In the genomic region with DNA sequence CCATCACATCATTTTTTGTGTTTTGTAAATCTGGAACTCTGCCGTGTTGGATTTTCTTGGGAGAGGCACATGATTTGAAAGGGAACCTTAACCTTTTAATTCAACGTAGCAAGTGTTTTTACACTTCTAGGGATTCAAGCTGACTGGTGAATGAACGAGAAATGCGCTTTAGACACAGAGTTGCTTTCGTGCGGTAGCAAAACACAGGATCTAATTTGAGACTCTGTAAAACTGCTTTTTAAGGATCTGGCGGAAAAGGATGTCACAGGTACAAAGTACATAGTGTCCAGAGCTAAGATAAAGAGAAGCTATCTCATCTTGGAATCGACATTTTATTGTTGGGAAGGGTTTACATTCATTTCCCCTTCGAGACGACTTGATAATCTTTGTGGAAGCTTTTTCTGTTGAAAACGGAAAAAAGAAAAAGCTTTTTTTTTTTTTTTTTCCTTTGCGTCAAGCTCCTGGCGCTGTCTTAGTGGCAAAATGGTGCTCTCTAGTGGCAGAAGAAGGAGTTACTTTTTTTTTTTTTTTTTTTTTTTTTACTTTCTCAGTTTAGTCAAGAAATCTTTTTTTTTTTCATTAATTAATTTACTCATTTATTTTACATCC, we compare ENCODE assay signal across 8 mouse cellular contexts. TPM values are rescaled to one million over a fixed set of nuclear protein-coding genes. Genes with fewer than 3 reads are reported as not detected.
A peak's percentile ranks its signal among the peaks of the same experiment; 100 is the strongest.
DNase-seq lines count a peak whose midpoint lies in the region; ATAC-seq and TF ChIP-seq lines count a peak whose summit lies in the region.

No protein-coding gene starts in this region.

- H3K4me3 ChIP-seq in heart, embryonic 16.5 days (ENCODE audit: low read length) = peak overlapping the region; percentile 40
- no peak overlapping the region for H3K4me3 ChIP-seq in ES-E14 (ENCODE audit: insufficient read depth in 1 of 2, low read depth in 1 of 2, low read length in 2 of 2, poor library complexity in 1 of 2, severe bottlenecking in 1 of 2)
- no peak overlapping the region for H3K4me3 ChIP-seq in forebrain, embryonic 11.5 days (ENCODE audit: low read depth, low read length)
- H3K4me3 ChIP-seq in liver, embryonic 14.5 days (ENCODE audit: insufficient read depth in 1 of 2, low read depth in 2 of 2, low read length in 2 of 2) = no peak overlapping the region

- peaks cover 2% of the 10 kb centered on the region; the same call in 1 of the 2 replicates for H3K4me1 ChIP-seq in heart, embryonic 16.5 days (ENCODE audit: control insufficient read depth, insufficient read depth, low read length)
- H3K4me1 ChIP-seq in ES-E14 (ENCODE audit: control insufficient read depth in 2 of 2, insufficient read depth in 2 of 2, low read length in 2 of 2, poor library complexity in 1 of 2) = peaks cover 2 to 5% of the 10 kb centered on the region in 2 experiments; a peak in 1 of 4 replicates
- H3K4me1 ChIP-seq in forebrain, embryonic 11.5 days (replicated peaks; ENCODE audit: control insufficient read depth, insufficient read depth, low read length) = no peaks in the 10 kb centered on the region; the same call in 1 of the 2 replicates
- no peaks in the 10 kb centered on the region for H3K4me1 ChIP-seq in liver, embryonic 14.5 days (replicated peaks; ENCODE audit: control insufficient read depth in 2 of 2, insufficient read depth in 2 of 2, low read length in 1 of 2)

- H3K9ac ChIP-seq in heart, embryonic 16.5 days (ENCODE audit: low read length) = peak overlapping the region; percentile 50
- H3K9ac ChIP-seq in ES-E14 (ENCODE audit: insufficient read depth, low read depth, low read length, poor library complexity, severe bottlenecking) = no peak overlapping the region
- peak overlapping the region; percentile 32; the same call in 1 of the 2 replicates for H3K9ac ChIP-seq in forebrain, embryonic 11.5 days (ENCODE audit: low read length)
- H3K9ac ChIP-seq in liver, embryonic 14.5 days (replicated peaks) = no peak overlapping the region

- no peak for DNase-seq in heart, adult 8-10 months (ENCODE audit: low spot score)
- DNase-seq in ES-E14 (ENCODE audit: low read depth, low spot score) = peak; percentile 16
- no peak for DNase-seq in forebrain, embryonic 11.5 days (ENCODE audit: low spot score)
- DNase-seq in liver, embryonic 14.5 days (ENCODE audit: low read depth in 3 of 3, low spot score in 3 of 3) = no peak
- DNase-seq in urinary bladder, postnatal 4 days (ENCODE audit: low spot score in 2 of 2) = no peak
- DNase-seq in layer of hippocampus, adult 9-11 months = no peak
- no peak for DNase-seq in urinary bladder, postnatal 36 days (ENCODE audit: low spot score in 2 of 2)

- in situ Hi-C loops in ES-E14 (cut with MboI; ENCODE audit: low sequenced_read_pairs in 2 of 2, unreplicated experiment in 2 of 2) = loop anchor here in 1 of 2 experiments (25.0 kb wide), 1 partner anchor 570 kb away; the partner anchor contains the start of gene Klhdc10

- no peak for ATAC-seq in heart, embryonic 16.5 days (replicated peaks; ENCODE audit: extremely low read depth, insufficient read depth, low FRiP score)
- no peak for ATAC-seq in forebrain, embryonic 11.5 days (replicated peaks; ENCODE audit: low FRiP score)
- no peak for ATAC-seq in liver, embryonic 14.5 days (ENCODE audit: insufficient read depth)

- 15% methylated on average over 13 of the region's 13 CpGs for WGBS in heart, embryonic 16.5 days
- 28% methylated on average over 12 of the region's 13 CpGs for WGBS in forebrain, embryonic 11.5 days
- 14% methylated on average over 13 of the region's 13 CpGs for WGBS in liver, embryonic 14.5 days (ENCODE audit: insufficient replicate concordance)

- no peaks in the 10 kb centered on the region; the same call in 1 of the 2 replicates for H3K27me3 ChIP-seq in heart, embryonic 16.5 days (ENCODE audit: control insufficient read depth, insufficient read depth, low read length)
- H3K27me3 ChIP-seq in forebrain, embryonic 11.5 days (ENCODE audit: control insufficient read depth, insufficient read depth, low read length) = no peaks in the 10 kb centered on the region
- no peaks in the 10 kb centered on the region for H3K27me3 ChIP-seq in liver, embryonic 14.5 days (ENCODE audit: control insufficient read depth, insufficient read depth, low read length)

- no peaks in the 10 kb centered on the region for H3K36me3 ChIP-seq in heart, embryonic 16.5 days (ENCODE audit: control insufficient read depth, insufficient read depth)
- H3K36me3 ChIP-seq in ES-E14 (ENCODE audit: control insufficient read depth, insufficient read depth, low read length, poor library complexity, severe bottlenecking) = no peaks in the 10 kb centered on the region
- no peaks in the 10 kb centered on the region for H3K36me3 ChIP-seq in forebrain, embryonic 11.5 days (ENCODE audit: control insufficient read depth, insufficient read depth, low read length)
- no peaks in the 10 kb centered on the region for H3K36me3 ChIP-seq in liver, embryonic 14.5 days (replicated peaks; ENCODE audit: control insufficient read depth, insufficient read depth, low read depth)

- no peak for TF ChIP-seq EP300 in liver, embryonic 14.5 days (IDR thresholded peaks at IDR 0.05; ENCODE audit: low read depth)

- peak overlapping the region; percentile 66 for H3K4me2 ChIP-seq in heart, embryonic 16.5 days (ENCODE audit: low read depth, low read length)
- peak overlapping the region; percentile 36; the same call in 1 of the 2 replicates for H3K4me2 ChIP-seq in forebrain, embryonic 11.5 days (ENCODE audit: low read depth, low read length, severe bottlenecking)
- no peak overlapping the region for H3K4me2 ChIP-seq in liver, embryonic 14.5 days (ENCODE audit: low read depth)

- H3K27ac ChIP-seq in heart, embryonic 16.5 days (ENCODE audit: low read length) = no peak overlapping the region
- H3K27ac ChIP-seq in ES-E14 (ENCODE audit: insufficient read depth, low read depth, low read length, poor library complexity, severe bottlenecking) = no peak overlapping the region
- no peak overlapping the region for H3K27ac ChIP-seq in forebrain, embryonic 11.5 days (ENCODE audit: low read depth, low read length)
- no peak overlapping the region for H3K27ac ChIP-seq in liver, embryonic 14.5 days

- H3K9me3 ChIP-seq in heart, embryonic 16.5 days (replicated peaks; ENCODE audit: control insufficient read depth, low read length) = no peaks in the 10 kb centered on the region; the same call in 1 of the 2 replicates
- H3K9me3 ChIP-seq in ES-E14 (ENCODE audit: control insufficient read depth, insufficient read depth, low read depth, low read length) = no peaks in the 10 kb centered on the region
- H3K9me3 ChIP-seq in forebrain, embryonic 11.5 days (ENCODE audit: control insufficient read depth, low read length) = no peaks in the 10 kb centered on the region
- no peaks in the 10 kb centered on the region for H3K9me3 ChIP-seq in liver, embryonic 14.5 days (ENCODE audit: control insufficient read depth, low read length)

- TF ChIP-seq CTCF in liver, embryonic 14.5 days (IDR thresholded peaks at IDR 0.05; ENCODE audit: low read depth) = peak; percentile 33; the same call in 1 of the 2 replicates

TF ChIP-seq in ES-E14, 5 proteins besides CTCF, POLR2A, EP300 and RAD21:
- TF ChIP-seq ZC3H11A (IDR thresholded peaks at IDR 0.05; ENCODE audit: borderline replicate concordance, low read depth, low read length) (peak; percentile 39; the same call in 1 of the 2 replicates), ZNF384 (IDR thresholded peaks at IDR 0.05; ENCODE audit: low read depth, low read length) (peak; percentile 100), HCFC1 (IDR thresholded peaks at IDR 0.05; ENCODE audit: borderline replicate concordance, insufficient read depth, low read length) (no peak), CHD2 (IDR thresholded peaks at IDR 0.05; ENCODE audit: low read depth, low read length) (no peak), MAFK (IDR thresholded peaks at IDR 0.05; ENCODE audit: insufficient read depth, low read depth, low read length) (0 out of 2 replicates have a peak, but pooled peaks have one; percentile 37)
TF ChIP-seq in ES-E14: peak in this region for 3.

RNA-seq across cellular contexts. Expression of gene Klf14, which starts 23.6 kb away (rescaled TPM):
- polyA plus RNA-seq in heart, embryonic 16.5 days (2015; fragmentation: Nextera tagmentation; extraction: Ambion mirVana) = 1.9 TPM in 2 replicates
- total RNA-seq in heart, adult 8-10 months (2022) = under 1 TPM; 0.09 to 0.52 (median 0.16) TPM
- total RNA-seq in ES-E14 (2012; rRNA removed) = 0.11 and 0.13 TPM in 2 replicates
- 0.33 and 0.35 TPM in 2 replicates for polyA plus RNA-seq in forebrain, embryonic 11.5 days (2014; fragmentation: Nextera tagmentation; extraction: Ambion mirVana)
- 0.11 and 0.17 TPM in 2 replicates for polyA plus RNA-seq in liver, embryonic 14.5 days (2012; rRNA removed)
- polyA plus RNA-seq in liver, embryonic 14.5 days (2014; fragmentation: Nextera tagmentation; extraction: Ambion mirVana) = 0.32 TPM in 2 replicates

Comparison
In these comparisons a context has a peak if more than half of its experiments do, and no peak if none do; other contexts are left out.
1. H3K9ac ChIP-seq: peak in heart, embryonic 16.5 days (single experiment) and forebrain, embryonic 11.5 days (single experiment); none in ES-E14 (single experiment) and liver, embryonic 14.5 days (single experiment).